Mouse (Mus musculus) large intestine, adult 2 months (tissue): ENCODE results near the gene Armcx4. TPM values are rescaled to one million over a fixed set of nuclear protein-coding genes. Genes with fewer than 3 reads are reported as not detected.
"Not testable (repeated sequence)": the region's sequence is repeated elsewhere in the genome, so short reads cannot be mapped to it uniquely, and the experiment has no call there.

Source experiments
- DNase-seq: peaks from one replicate; pipeline ENCODE4 v3.0.0-alpha.2; 2012; ENCODE audit warnings: low read depth, low spot score
- WGBS: fragments of 180-500 bp; shearing (Covaris S2); methylation state at CpG from one replicate; pipeline ENCODE4 v1.1.7; 2018; 5-methylcytosine and 5-hydroxymethylcytosine counted together
- polyA plus RNA-seq: library from polyadenylated mRNA; depleted of rRNA; stranded (reverse); fragments of >200 nt; gene quantifications from 2 replicates; pipeline ENCODE4 v1.2.3, GENCODE M21; 2012; rRNA removed

The Armcx4 gene
- 0.11 and 0.23 TPM in 2 replicates for polyA plus RNA-seq

- WGBS: 12% methylated on average over 33 of the region's 33 CpGs
- no peak for DNase-seq
Observed at GRCm38 (mm10) chrX:134686267-134686666, at the start of gene Armcx4. Gene Armcx4 (plus strand): TSS chrX:134686519.

GRCm38 (mm10) chrX:134641000-134641760, 45.1 kb upstream of the Armcx4 start:
- 63% methylated on average over 10 of the region's 10 CpGs for WGBS
- no peak for DNase-seq

- DNase-seq: no peak
- WGBS: 83% methylated on average over 1 of the region's 1 CpGs
Observed at GRCm38 (mm10) chrX:134646338-134646737, 40.0 kb upstream of the Armcx4 start.

- no peak for DNase-seq
Observed at GRCm38 (mm10) chrX:134647421-134647820, 38.9 kb upstream of the Armcx4 start.

GRCm38 (mm10) chrX:134648031-134648692, 38.2 kb upstream of the Armcx4 start:
- DNase-seq: peak; percentile 38
- 25% methylated on average over 11 of the region's 11 CpGs for WGBS

More at GRCm38 (mm10) chrX:134647421-134647820, 38.9 kb upstream of the Armcx4 start:
- 50% methylated on average over 8 of the region's 8 CpGs for WGBS

GRCm38 (mm10) chrX:134652061-134652460, 34.3 kb upstream of the Armcx4 start:
- WGBS: 54% methylated on average over 1 of the region's 1 CpGs
- no peak for DNase-seq

- WGBS: 81% methylated on average over 5 of the region's 5 CpGs
- no peak for DNase-seq
Observed at GRCm38 (mm10) chrX:134661586-134661985, 24.7 kb upstream of the Armcx4 start.

- no peak for DNase-seq
- WGBS: 57% methylated on average over 5 of the region's 5 CpGs
Observed at GRCm38 (mm10) chrX:134675022-134675421, 11.3 kb upstream of the Armcx4 start.

- WGBS: 72% methylated on average over 1 of the region's 1 CpGs
- no peak for DNase-seq
Observed at GRCm38 (mm10) chrX:134675959-134676358, 10.4 kb upstream of the Armcx4 start.

- WGBS: 42% methylated on average over 5 of the region's 5 CpGs
- no peak for DNase-seq
Observed at GRCm38 (mm10) chrX:134684936-134685335, 1.4 kb upstream of the Armcx4 start.

- WGBS: 16% methylated on average over 16 of the region's 16 CpGs
- no peak for DNase-seq
Observed at GRCm38 (mm10) chrX:134686739-134687171, 436 bp downstream of the Armcx4 start.

- no peak for DNase-seq
- WGBS: 82% methylated on average over 2 of the region's 2 CpGs
Observed at GRCm38 (mm10) chrX:134689676-134690075, 3.4 kb downstream of the Armcx4 start.

GRCm38 (mm10) chrX:134690871-134691539, 4.7 kb downstream of the Armcx4 start:
- no peak for DNase-seq
- 85% methylated on average over 10 of the region's 10 CpGs for WGBS

- 95% methylated on average over 2 of the region's 2 CpGs for WGBS
- DNase-seq: no peak
Observed at GRCm38 (mm10) chrX:134691540-134691935, 5.2 kb downstream of the Armcx4 start.

- 60% methylated on average over 3 of the region's 3 CpGs for WGBS
- DNase-seq: no peak
Observed at GRCm38 (mm10) chrX:134716863-134717262, 30.5 kb downstream of the Armcx4 start.

GRCm38 (mm10) chrX:134717752-134718308, 31.5 kb downstream of the Armcx4 start, which contains the start of gene Armcx1:
Gene Armcx1 (plus strand): TSS chrX:134717963.
- peak; percentile 21 for DNase-seq
- WGBS: 13% methylated on average over 16 of the region's 16 CpGs

GRCm38 (mm10) chrX:134718524-134718923, 32.2 kb downstream of the Armcx4 start:
- WGBS: 19% methylated on average over 14 of the region's 14 CpGs
- DNase-seq: no peak

GRCm38 (mm10) chrX:134723762-134724161, 37.4 kb downstream of the Armcx4 start:
- WGBS: 63% methylated on average over 2 of the region's 2 CpGs
- not testable (repeated sequence) for DNase-seq

GRCm38 (mm10) chrX:134729778-134730177, 43.5 kb downstream of the Armcx4 start:
- 38% methylated on average over 4 of the region's 4 CpGs for WGBS
- no peak for DNase-seq

GRCm38 (mm10) chrX:134737796-134738195, 51.5 kb downstream of the Armcx4 start:
- 100% methylated on average over 1 of the region's 1 CpGs for WGBS
- DNase-seq: no peak
